Mouse (Mus musculus) intestine, postnatal 0 days (tissue): ENCODE results near the gene Rac2. TPM values are rescaled to one million over a fixed set of nuclear protein-coding genes. Genes with fewer than 3 reads are reported as not detected.

Experiments used
- ATAC-seq: fragments of 200-750 bp; cut with Nextera tagmentation; 2 replicates; pipeline ENCODE4 v1.8.0; 2017; ENCODE audit warnings: mild to moderate bottlenecking, moderate TSS enrichment, moderate library complexity
- H3K27ac ChIP-seq: fragments of 300-500 bp; sonication (generic); 2 replicates; pipeline ENCODE4 v1.5.1; 2014; ENCODE audit warnings: mild to moderate bottlenecking, low read depth, low read length, moderate library complexity
- H3K27me3 ChIP-seq: fragments of 300-500 bp; sonication (generic); replicated peaks from 2 replicates; pipeline ENCODE4 v1.6.1; 2014; ENCODE audit warnings: low read length, mixed read lengths; ENCODE audit not compliant: control insufficient read depth, insufficient read depth
- H3K36me3 ChIP-seq: fragments of 300-500 bp; sonication (generic); 2 replicates; pipeline ENCODE4 v1.6.1; 2014; ENCODE audit warnings: mild to moderate bottlenecking, moderate library complexity; ENCODE audit not compliant: control insufficient read depth, insufficient read depth
- H3K4me1 ChIP-seq: fragments of 300-500 bp; sonication (generic); replicated peaks from 2 replicates; pipeline ENCODE4 v1.6.1; 2014; ENCODE audit warnings: antibody characterized with exemption, low read length, mixed read lengths; ENCODE audit not compliant: control insufficient read depth, insufficient read depth
- H3K4me2 ChIP-seq: fragments of 300-500 bp; sonication (generic); replicated peaks from 2 replicates; pipeline ENCODE4 v1.6.1; 2014; ENCODE audit warnings: low read depth, mild to moderate bottlenecking, moderate library complexity
- H3K4me3 ChIP-seq: fragments of 300-500 bp; sonication (generic); 2 replicates; pipeline ENCODE4 v1.5.1; 2014; ENCODE audit warnings: low read depth, low read length
- H3K9ac ChIP-seq: fragments of 300-500 bp; sonication (generic); 2 replicates; pipeline ENCODE4 v1.6.1; 2014; ENCODE audit warnings: mild to moderate bottlenecking, low read depth, low read length
- H3K9me3 ChIP-seq: fragments of 300-500 bp; sonication (generic); 2 replicates; pipeline ENCODE4 v1.6.1; 2016; ENCODE audit warnings: mixed run types; ENCODE audit not compliant: control insufficient read depth
- CTCF ChIP-seq: sonication (generic); IDR thresholded peaks from 2 replicates; pipeline ENCODE4 v1.5.1; 2016; ENCODE audit warnings: low read depth, mild to moderate bottlenecking, control low read depth, antibody characterized with exemption, moderate library complexity
- WGBS: fragments of 180-500 bp; shearing (Covaris S2); extraction: QIAGEN DNeasy Blood & Tissue Kit; methylation state at CpG from one replicate; pipeline ENCODE4 v1.1.7; 2014; 5-methylcytosine and 5-hydroxymethylcytosine counted together
- polyA plus RNA-seq: library from polyadenylated mRNA; unstranded; fragments of >200 nt; fragmentation: Nextera tagmentation; extraction: Ambion mirVana; gene quantifications from 2 replicates; pipeline ENCODE4 v1.2.1, GENCODE M21; 2015

The Rac2 gene
- polyA plus RNA-seq, 1 experiment from 2014 or later, result 9.9 TPM

GRCm38 (mm10) chr15:78567608-78568120 is 4.9 kb downstream of the Rac2 start:
- Histone ChIP-seq H3K4me3 (no peak overlapping the region), H3K9ac (no peak overlapping the region), H3K4me1 (no peaks in the 10 kb centered on the region), H3K27me3 (no peaks in the 10 kb centered on the region), H3K36me3 (no peaks in the 10 kb centered on the region), H3K9me3 (no peaks in the 10 kb centered on the region), H3K4me2 (no peak overlapping the region), H3K27ac (no peak overlapping the region)
- no peak for TF ChIP-seq CTCF
- no peak for ATAC-seq
- 64% methylated on average over 9 of the region's 9 CpGs for WGBS

DNA sequence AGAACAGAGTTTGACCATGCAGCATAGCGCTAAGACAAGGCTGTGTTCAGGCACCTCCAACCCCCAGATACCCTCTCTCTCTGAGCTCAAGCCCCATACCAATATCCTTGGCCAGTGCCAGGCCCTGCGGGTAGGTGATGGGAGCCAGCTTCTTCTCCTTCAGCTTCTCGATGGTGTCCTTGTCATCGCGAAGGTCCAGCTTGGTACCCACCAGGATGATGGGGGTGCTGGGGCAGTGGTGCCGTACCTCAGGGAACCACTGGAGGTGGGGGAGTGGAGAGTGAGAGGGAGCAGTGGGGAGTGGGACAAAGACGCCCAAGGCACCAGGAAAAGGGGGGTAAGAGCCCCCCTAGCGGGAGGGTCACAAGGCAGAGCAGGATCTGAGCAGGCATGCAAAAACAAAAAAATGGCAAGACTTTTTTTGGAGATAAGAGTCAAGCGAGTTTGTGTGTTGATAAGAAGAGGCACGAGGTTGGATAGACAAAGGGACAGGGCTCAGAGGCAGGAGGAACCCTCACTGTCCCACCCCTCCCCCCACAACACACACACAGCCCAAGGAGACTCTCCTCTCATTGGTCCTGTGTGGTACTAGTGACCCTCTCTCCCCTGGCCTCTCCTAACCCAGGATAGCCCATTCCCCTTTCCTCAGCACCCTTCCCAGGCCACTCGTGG is 7.7 kb downstream of the Rac2 start:
- no peak for TF ChIP-seq CTCF
- no peaks in the 10 kb centered on the region for H3K9me3 ChIP-seq
- H3K4me3 ChIP-seq, result no peak overlapping the region
- H3K36me3 ChIP-seq, result no peaks in the 10 kb centered on the region
- H3K4me2 ChIP-seq, result no peak overlapping the region
- ATAC-seq, result no peak
- H3K9ac ChIP-seq, result no peak overlapping the region
- no peaks in the 10 kb centered on the region for H3K4me1 ChIP-seq
- H3K27me3 ChIP-seq, result no peaks in the 10 kb centered on the region
- WGBS, result 62% methylated on average over 11 of the region's 11 CpGs
- H3K27ac ChIP-seq, result no peak overlapping the region

DNA sequence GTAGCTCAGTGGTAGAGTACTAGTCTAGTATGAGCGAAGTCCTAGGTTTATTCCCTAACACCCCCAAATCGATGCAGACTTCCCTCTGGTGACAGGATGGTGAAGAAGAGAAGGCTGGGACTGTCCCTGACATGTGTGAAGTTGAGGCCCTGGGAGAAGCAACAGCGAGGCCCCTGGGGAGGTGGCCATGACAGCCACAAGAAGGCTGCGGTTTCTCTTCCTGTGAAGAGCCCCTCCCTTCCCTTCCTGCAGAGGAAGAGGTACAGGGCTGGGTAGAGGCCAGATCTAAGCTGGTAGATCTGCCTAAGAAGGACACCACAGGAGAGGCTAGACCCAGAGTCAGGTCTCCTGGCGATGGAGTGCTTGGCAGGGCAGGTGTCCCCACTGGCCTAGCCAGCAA is 8.6 kb downstream of the Rac2 start:
- no peaks in the 10 kb centered on the region for H3K9me3 ChIP-seq
- H3K36me3 ChIP-seq, result no peaks in the 10 kb centered on the region
- H3K4me3 ChIP-seq, result no peak overlapping the region
- no peaks in the 10 kb centered on the region for H3K4me1 ChIP-seq
- no peak for ATAC-seq
- H3K9ac ChIP-seq, result no peak overlapping the region
- no peak overlapping the region for H3K27ac ChIP-seq
- no peak for TF ChIP-seq CTCF
- H3K27me3 ChIP-seq, result no peaks in the 10 kb centered on the region
- no peak overlapping the region for H3K4me2 ChIP-seq
- 61% methylated on average over 5 of the region's 5 CpGs for WGBS

GRCm38 (mm10) chr15:78563344-78563743 is 9.2 kb downstream of the Rac2 start:
- TF ChIP-seq CTCF, result no peak
- no peak overlapping the region for H3K4me2 ChIP-seq
- no peak overlapping the region for H3K4me3 ChIP-seq
- H3K9ac ChIP-seq, result no peak overlapping the region
- H3K27ac ChIP-seq, result no peak overlapping the region
- H3K36me3 ChIP-seq, result no peaks in the 10 kb centered on the region
- no peaks in the 10 kb centered on the region for H3K4me1 ChIP-seq
- H3K27me3 ChIP-seq, result no peaks in the 10 kb centered on the region
- ATAC-seq, result no peak
- WGBS, result 94% methylated on average over 3 of the region's 3 CpGs
- H3K9me3 ChIP-seq, result no peaks in the 10 kb centered on the region

GRCm38 (mm10) chr15:78559141-78559979 is 13.2 kb downstream of the Rac2 start:
- Histone ChIP-seq H3K36me3 (no peaks in the 10 kb centered on the region), H3K9me3 (no peaks in the 10 kb centered on the region), H3K27me3 (no peaks in the 10 kb centered on the region), H3K4me3 (no peak overlapping the region), H3K4me2 (no peak overlapping the region), H3K4me1 (no peaks in the 10 kb centered on the region), H3K9ac (no peak overlapping the region), H3K27ac (no peak overlapping the region)
- no peak for ATAC-seq
- no peak for TF ChIP-seq CTCF
- 66% methylated on average over 11 of the region's 11 CpGs for WGBS

- Histone ChIP-seq H3K27ac (no peak overlapping the region), H3K4me1 (no peaks in the 10 kb centered on the region), H3K9ac (no peak overlapping the region), H3K9me3 (no peaks in the 10 kb centered on the region), H3K4me2 (no peak overlapping the region), H3K36me3 (no peaks in the 10 kb centered on the region), H3K27me3 (no peaks in the 10 kb centered on the region), H3K4me3 (no peak overlapping the region)
- 60% methylated on average over 10 of the region's 10 CpGs for WGBS
- TF ChIP-seq CTCF, result no peak
- no peak for ATAC-seq
Observed at GRCm38 (mm10) chr15:78557693-78558535, 14.7 kb downstream of the Rac2 start.
